Mouse (Mus musculus) layer of hippocampus, postnatal 25 days (tissue): ENCODE measurements around the gene Alas2. TPM values are rescaled to one million over a fixed set of nuclear protein-coding genes. Genes with fewer than 3 reads are reported as not detected.

Source experiments
- DNase-seq, 2 experiments: peaks; one replicate each; pipeline ENCODE4 v3.0.0; 2022; ENCODE audit warnings: mixed read lengths in 2 of 2, low spot score in 1 of 2; ENCODE audit errors: extremely low spot score in 1 of 2
- total RNA-seq, 2 experiments: library from RNA; stranded (reverse); gene quantifications; 2 replicates each; pipeline ENCODE4 v1.2.3; 2021

The Alas2 gene
- 1 to 10 TPM; 9.2 to 9.4 TPM for total RNA-seq

- DNase-seq: no peak
Measured at GRCm38 (mm10) chrX:150547239-150547638, at the start of gene Alas2. Gene Alas2 (plus strand): TSS chrX:150547375.

- no peak for DNase-seq
Measured at GRCm38 (mm10) chrX:150508696-150509095, 38.5 kb upstream of the Alas2 start.

- no peak for DNase-seq
Measured at GRCm38 (mm10) chrX:150510631-150511030, 36.5 kb upstream of the Alas2 start.

GRCm38 (mm10) chrX:150511274-150511673 lies 35.9 kb upstream of the Alas2 start:
- DNase-seq: no peak

- no peak for DNase-seq
Measured at GRCm38 (mm10) chrX:150514127-150514526, 33.0 kb upstream of the Alas2 start.

GRCm38 (mm10) chrX:150516015-150516414 lies 31.2 kb upstream of the Alas2 start:
- no peak for DNase-seq

GRCm38 (mm10) chrX:150516477-150516876 lies 30.7 kb upstream of the Alas2 start:
- no peak for DNase-seq

GRCm38 (mm10) chrX:150540111-150540510 lies 7.1 kb upstream of the Alas2 start:
- DNase-seq: no peak

GRCm38 (mm10) chrX:150541684-150542083 lies 5.5 kb upstream of the Alas2 start:
- no peak for DNase-seq

- no peak for DNase-seq
Measured at GRCm38 (mm10) chrX:150549639-150550038, 2.5 kb downstream of the Alas2 start.

GRCm38 (mm10) chrX:150551986-150552385 lies 4.8 kb downstream of the Alas2 start:
- no peak for DNase-seq

- DNase-seq: no peak
Measured at GRCm38 (mm10) chrX:150554032-150554431, 6.9 kb downstream of the Alas2 start.

GRCm38 (mm10) chrX:150564644-150565357 lies 17.6 kb downstream of the Alas2 start:
- no peak for DNase-seq

- no peak for DNase-seq
Measured at GRCm38 (mm10) chrX:150581921-150582320, 34.7 kb downstream of the Alas2 start.

GRCm38 (mm10) chrX:150585116-150585515 lies 37.9 kb downstream of the Alas2 start:
- DNase-seq: no peak

GRCm38 (mm10) chrX:150588023-150588764 lies 41.0 kb downstream of the Alas2 start, which contains the start of gene Pfkfb1:
Gene Pfkfb1 (plus strand): TSS chrX:150588229.
- DNase-seq: peak; percentile 47 to 53

GRCm38 (mm10) chrX:150589696-150590095 lies 42.5 kb downstream of the Alas2 start, which contains the start of gene Apex2:
Gene Apex2 (minus strand): TSS chrX:150589868.
- DNase-seq: no peak

GRCm38 (mm10) chrX:150593266-150594035 lies 46.3 kb downstream of the Alas2 start:
- no peak for DNase-seq

GRCm38 (mm10) chrX:150594176-150594575 lies 47.0 kb downstream of the Alas2 start:
- no peak for DNase-seq

- DNase-seq: no peak
Measured at GRCm38 (mm10) chrX:150595016-150595760, 48.0 kb downstream of the Alas2 start.
